Mouse (Mus musculus) spleen, embryonic (tissue): ENCODE measurements around the gene Aoc2.

Source experiments
- CTCF ChIA-PET: fragments of 350-600 bp; sonication (Branson Sonifier 250); formaldehyde crosslinking; loops from one replicate; lab custom pipeline; 2022; lab: Charles Lee

The Aoc2 gene

DNA sequence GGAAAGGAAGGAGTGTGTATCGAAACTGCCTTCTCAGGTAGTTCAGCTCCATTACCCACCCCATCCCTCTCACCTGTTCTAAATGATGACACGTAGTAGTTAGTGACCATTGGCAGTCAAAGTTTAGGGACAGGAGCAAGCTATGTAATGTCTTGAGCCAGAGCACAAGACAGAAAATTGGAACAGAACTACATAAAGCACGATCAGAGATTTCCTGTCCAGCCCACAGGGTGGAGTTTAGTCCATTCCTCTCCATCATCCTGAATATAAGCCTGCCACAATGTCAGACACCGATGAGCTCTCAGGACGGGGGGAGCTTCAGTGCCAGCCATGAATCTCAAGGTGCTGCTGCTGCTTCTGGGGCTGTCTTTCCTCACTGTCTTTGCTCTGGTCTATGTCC, at the start of gene Aoc2:
Gene Aoc2 (plus strand): TSS at position 301 of the 400 bp plus-strand sequence.
- CTCF ChIA-PET: no interaction called here

DNA sequence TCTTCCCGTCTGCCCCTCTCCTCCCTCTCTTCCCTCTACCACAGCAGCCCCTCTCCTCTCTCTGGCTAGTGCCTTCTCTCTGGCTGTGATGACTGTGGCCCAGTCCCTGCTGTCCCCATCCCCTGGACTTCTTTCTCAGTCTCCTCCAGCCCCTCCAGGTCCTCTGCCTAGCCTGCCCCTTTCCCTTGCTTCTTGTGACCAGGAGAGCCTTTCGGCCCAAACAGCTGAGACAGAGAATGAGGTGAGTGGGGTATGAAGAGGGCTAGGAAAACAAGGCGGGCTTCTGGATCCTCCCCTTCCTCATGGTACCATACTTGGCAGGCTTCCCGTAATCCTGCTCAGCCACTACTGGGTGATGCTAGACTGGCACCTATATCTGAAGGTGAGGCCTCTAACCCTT, 49.6 kb upstream of the Aoc2 start:
- CTCF ChIA-PET: interaction anchor here (0.6 to 0.7 kb wide), 2 partner anchors 469 to 608 kb away, joined by 3 to 29 read pairs; no protein-coding TSS in a partner anchor

DNA sequence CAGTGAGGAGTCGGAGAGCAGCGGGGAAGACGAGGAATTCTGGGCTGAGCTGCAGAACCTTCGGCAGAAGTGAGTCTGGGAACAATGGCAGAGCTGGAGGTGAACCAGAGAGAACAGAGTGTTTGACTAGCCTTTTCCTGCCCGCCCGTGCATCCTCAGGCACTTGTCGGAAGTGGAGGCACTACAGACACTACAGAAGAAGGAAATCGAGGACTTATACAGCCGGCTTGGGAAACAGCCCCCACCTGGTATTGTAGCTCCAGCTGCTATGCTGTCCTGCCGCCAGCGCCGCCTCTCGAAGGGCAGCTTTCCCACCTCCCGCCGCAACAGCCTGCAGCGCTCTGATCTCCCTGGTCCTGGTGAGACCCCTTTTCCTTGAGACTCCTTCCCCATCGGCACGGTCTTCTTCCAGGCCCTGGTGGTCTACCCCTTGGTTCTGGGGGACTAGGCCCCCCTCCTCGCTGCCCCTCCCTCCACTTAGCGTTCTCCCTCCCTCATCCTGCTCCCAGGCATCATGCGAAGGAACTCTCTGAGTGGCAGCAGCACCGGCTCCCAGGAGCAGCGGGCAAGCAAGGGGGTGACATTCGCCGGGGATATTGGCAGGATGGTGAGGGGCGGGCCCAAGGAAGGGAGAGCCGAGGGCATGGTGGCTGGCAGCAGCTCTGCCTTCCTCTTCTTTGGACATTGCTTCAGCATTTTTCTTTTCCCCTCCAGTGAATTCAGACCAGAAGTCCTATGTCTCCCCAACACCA, 48.4 kb upstream of the Aoc2 start:
- CTCF ChIA-PET: interaction anchor here (0.7 kb wide), 1 partner anchor 470 kb away, joined by 29 read pairs; no protein-coding TSS in a partner anchor

DNA sequence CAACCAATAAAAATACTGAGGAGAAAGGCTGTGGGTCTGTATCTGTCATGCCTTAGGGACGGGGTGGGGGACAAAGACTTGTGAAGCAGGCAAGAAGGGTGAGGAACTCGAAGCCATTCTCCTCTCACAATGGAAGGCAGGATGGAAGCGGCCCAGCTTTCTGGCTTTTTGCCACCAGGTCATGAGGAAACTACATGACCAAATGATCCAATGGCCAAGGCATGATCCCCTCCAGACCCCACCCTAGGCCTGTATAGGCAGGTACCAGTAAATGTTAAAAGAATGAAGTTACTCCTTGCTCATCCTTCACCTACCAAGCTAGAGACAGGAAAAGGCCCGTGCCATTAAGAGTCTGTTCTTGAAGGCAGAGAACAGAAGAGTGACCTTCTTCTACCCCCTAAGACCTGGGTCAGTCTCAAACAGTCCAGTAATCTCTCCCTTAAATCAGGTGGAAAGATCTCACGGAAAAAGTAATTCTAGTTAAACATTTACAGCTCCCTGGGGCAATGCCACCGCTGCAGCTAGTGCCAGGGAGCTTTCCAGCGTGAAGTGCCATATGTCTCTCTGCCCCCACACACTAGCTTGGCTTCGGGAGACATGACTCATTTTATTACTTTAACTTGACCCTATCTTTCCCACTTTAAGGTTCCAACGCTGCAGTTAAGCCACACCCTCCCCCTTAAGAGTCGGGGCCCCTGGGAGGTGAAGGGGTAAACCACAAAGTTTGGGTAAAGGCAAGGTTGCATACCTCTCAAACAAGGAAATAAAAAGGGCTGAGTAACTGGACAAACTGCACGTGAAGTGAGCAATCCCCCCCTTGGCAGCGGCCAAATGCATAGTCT, 47.3 kb upstream of the Aoc2 start:
- CTCF ChIA-PET: no interaction called here

DNA sequence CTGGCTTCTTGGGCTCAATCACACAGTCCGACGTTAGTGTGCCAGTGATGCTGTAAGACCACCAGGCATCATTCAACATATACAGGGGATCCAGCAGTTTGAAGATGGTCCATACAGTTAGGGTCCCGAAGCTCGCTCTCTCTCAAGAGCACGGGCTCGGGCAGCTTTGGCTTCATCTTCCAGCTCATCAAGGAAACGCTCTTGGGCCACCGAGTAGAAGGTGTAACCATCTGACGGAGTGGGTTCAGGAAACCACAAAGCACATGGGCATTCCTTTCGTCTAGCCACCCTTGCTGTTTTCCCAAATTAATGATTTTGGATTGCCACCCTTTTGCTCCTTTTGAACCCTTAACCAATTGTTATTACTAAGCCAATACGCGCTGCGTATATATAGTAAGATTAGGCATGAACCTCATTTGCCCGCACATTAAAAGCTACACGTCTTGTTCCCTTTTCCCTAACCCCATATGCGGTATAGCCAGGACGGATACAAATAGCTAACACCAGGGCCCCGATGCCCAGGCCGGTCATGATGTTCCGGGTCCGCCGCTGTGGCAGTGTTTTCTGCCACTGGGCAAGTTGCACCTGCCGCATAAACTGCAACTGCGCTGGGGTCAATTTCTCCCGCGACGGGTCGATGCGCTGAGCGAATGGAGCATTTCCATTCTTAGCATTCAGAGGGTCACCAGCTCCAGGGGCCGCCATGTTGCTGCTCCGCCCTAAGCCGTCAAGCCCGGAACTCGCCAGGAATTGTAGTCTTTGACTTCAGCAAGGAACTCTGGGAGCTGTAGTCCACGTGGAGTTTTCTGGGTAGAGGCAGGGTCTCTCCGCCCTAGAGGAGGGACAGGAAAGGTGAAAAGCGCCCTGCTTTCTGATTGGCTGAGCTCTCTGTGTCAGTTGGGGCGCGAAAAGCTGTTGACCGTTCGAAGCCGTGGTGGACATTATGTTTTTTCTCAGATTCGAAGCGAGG, 46.4 kb upstream of the Aoc2 start, which contains the start of the genes Cntd1 and Coa3:
Gene Cntd1 (plus strand): TSS at position 790 of the 970 bp plus-strand sequence.
Gene Coa3 (minus strand): TSS at position 892 of the 970 bp plus-strand sequence.
- CTCF ChIA-PET: interaction anchor here (1.3 kb wide), 1 partner anchor 24 kb away, joined by 4 read pairs; the partner anchor contains the start of gene Becn1

DNA sequence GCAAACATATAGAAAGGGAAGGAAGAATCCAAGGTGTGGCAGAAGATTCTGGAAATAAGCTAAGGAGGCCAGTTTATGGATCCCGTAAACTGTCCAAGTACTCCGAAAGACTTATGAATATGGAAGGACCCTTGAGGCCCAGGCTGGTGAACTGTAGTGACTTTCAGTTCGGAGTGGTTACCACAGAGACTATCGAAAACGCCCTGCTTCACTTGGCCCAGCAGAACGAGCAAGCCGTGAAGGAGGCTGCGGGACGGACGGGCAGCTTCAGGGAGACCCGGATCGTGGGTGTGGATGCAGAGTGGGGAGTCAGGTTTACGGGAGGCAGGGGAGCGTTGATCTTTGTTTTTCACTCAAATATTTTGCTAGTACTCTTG, 45.7 kb upstream of the Aoc2 start:
- CTCF ChIA-PET: interaction anchor here (1.3 kb wide), 1 partner anchor 23 kb away, joined by 4 read pairs; the partner anchor contains the start of gene Becn1

DNA sequence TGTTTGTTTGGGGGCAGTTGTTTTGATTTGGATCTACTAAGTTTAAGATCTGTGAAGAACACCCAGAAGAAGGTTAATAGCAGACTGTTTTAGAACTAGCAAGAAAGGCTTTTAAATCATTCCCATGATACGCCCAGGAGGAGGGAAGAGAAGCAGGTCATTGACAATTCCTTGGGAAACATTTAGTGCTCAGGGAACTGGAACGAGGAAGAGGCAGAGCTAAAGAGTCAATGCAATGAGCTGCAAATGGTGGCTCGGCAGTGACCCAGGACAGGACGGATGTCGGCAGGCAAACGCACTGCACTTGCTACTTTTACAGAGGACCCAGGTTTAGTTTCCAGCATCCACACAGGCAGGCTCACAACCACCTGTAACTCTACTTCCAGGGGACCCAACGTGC, 44.0 kb upstream of the Aoc2 start:
- CTCF ChIA-PET: no interaction called here

DNA sequence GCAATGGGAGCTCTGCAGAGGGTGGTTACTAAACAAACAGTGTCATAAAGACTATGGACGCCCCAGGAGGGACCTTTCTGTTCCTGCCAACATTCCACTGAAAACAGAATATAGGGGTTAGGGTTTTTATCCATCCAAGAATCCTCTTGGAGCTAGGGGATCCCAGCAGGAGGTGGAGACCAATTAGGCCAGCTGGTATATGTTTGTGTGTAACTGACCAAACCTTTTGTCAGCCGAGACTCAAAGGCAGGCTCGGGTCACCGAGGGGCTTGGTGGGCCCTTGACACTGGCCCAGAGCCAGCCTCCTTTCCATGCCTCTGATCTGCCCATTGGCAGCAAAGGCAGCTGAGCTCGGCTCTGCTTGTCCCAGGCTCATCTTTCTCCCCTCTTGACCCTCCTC, 42.0 kb upstream of the Aoc2 start:
- CTCF ChIA-PET: no interaction called here

DNA sequence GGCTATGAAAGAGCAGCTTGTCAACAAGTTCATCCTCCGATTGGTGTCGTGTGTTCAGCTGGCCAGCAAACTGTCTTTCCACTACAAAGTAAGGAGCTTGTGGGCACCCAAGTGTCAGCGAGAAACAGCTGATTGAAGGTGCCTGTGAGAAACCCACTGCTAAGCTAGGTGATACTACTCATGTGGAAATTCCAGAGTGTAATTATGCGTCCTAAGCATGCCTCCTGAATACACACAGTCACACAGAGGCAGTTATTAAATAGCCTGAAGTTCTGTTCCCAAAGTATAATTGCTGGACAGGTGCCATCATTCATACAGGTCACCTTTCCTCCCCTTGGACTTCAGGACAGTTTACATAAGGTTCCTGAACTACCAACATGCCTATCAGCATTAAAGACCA, 41.1 kb upstream of the Aoc2 start:
- CTCF ChIA-PET: no interaction called here

DNA sequence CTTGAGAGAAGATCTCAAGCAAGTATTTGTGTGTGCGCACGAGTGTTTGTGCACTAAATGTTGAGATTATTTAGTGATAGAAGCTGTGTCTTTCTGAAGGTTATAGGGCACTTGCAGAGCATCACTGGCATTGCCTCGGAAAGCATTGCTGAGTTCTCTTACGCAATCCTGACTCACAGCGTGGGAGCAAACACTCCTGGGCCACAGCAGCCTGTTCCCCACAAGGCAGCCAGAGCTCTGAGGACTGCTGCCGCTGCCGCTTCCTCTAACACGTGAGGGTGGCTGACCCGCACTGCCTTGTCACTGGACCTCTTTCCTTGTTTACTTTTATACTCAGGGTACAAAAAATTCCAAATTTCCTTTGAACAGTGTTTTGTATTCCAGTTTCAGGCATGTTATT, 37.6 kb upstream of the Aoc2 start:
- CTCF ChIA-PET: no interaction called here

DNA sequence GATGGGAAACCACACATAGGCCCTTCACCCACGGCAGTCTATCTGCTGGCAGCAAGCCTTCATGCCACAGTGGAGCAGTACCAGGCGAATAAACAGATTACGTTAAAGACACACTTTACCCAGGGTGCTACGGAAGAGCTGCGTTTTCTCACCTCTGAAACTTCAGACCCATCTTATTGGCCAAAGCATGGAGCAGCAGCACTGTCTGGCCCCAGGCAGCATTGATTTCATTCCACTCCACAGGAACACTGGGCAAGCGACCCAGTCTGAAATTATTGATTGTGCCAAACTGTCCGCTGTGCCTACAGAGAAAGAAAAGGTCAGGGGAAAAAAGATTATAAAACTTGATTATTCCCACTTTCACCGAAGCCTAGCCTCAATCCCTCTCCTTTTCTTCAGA, 33.6 kb upstream of the Aoc2 start:
- CTCF ChIA-PET: no interaction called here

DNA sequence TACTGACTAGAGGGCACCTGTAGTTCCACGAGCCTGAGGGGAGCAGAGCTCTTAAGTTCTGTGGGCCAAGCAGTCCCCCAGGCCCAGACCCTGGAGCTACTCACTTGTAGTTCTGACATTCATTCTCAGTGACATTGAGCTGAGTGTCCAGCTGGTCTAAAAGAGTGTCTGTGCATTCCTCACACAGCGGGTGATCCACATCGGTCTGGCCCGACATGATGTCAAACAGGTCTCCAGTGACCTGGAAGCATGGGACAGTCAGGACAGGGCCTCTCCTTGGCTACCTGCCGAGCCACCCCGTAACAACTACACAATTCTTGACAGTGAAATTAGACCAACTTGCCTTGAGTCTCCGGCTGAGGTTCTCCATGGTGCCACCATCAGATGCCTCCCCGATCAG, 29.7 kb upstream of the Aoc2 start:
- CTCF ChIA-PET: interaction anchor here (0.6 kb wide), 1 partner anchor 80 kb away, joined by 3 read pairs; no protein-coding TSS in a partner anchor

DNA sequence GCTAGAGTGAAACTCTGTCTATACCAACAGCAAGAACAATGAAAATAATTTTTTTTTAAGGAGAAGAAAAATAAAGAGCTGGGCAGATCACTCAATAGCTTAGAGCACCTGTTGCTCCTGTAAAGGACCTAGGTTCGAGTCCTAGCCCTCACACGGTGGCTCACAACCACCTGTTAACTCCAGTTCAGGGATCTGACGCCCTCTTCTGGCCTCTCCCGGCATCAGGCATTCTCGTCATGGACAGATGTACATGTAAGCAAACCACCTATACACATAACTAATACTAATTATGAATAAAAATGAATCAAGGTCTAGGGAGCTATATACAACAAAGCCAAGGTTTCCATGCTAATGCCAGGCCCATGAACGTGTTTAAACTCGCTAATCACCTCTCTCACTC, 24.0 kb upstream of the Aoc2 start:
- CTCF ChIA-PET: no interaction called here

DNA sequence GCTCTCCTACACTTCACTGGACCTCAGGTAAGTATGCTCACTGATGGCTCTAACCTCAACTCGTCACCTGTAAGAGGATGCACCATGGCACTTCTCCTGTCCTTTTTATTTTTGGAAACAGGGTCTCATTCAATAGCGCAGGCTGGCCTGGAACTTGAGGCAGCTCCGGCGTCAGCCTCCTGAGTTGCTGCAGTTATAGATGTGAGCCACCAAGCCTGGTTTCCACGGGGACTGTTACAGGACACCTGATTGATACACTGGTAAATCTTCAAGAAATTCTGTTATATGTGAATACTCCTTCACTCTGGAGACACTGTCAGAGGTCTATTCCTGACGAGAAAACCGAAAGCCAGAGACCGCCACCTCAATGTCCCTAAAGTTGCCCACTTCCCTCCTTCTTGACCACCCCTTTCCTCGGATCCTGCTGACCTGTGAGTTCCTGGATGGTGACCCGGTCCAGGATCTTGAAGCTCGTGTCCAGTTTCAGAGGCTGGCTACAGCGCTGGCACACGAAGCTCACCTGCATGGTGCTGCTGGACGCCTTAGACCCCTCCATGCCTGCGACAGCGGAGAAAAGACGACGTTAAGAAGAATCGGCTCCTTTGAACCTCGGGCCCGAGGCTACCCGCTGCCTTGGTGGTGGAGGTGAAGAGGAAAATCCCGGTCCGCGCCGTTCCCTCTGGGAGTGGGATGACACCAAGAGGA, 23.4 kb upstream of the Aoc2 start:
- CTCF ChIA-PET: no interaction called here

DNA sequence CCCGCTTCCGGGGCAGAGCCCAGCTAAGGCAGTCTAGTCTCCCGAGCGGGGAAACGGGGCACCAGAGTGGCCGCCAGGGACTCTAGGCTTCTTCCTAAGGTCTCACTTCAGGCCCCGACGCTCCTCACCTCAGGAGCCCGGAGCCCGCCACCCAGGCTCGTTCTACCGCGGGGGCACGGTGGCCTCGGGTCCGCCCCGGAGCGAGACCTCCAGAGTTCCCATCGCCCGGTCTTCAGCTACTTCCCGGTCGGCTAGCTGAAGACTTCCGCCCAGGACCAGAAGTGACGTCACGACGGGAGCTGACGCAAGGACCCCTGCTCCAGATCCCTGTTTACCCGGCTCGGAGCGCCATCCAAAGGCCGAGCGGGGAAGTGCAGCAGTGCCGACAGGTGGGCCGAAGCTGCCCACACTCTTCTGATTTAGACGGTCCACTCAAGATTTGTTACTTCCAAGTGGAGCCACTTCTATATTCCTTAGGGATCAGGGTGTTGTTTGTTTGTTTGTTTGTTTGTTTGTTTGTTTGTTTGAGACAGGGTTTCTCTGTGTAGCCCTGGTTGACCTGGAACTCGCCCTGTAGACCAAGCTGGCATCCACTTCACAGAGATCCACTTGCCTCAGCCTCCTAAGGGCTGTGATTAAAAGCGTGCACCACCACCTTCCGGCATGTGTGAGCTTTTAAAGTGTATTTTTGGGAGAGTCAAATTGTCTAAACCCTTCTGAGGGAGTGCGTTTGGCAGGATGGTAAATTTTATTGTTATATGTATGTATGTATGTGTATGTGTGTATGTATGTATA, 22.7 kb upstream of the Aoc2 start, which contains the start of gene Becn1:
Gene Becn1 (minus strand): TSS at position 283 of the 795 bp plus-strand sequence.
- CTCF ChIA-PET: interaction anchor here (0.9 kb wide), 1 partner anchor 23 kb away, joined by 4 read pairs; the partner anchor contains the start of genes Cntd1 and Coa3

DNA sequence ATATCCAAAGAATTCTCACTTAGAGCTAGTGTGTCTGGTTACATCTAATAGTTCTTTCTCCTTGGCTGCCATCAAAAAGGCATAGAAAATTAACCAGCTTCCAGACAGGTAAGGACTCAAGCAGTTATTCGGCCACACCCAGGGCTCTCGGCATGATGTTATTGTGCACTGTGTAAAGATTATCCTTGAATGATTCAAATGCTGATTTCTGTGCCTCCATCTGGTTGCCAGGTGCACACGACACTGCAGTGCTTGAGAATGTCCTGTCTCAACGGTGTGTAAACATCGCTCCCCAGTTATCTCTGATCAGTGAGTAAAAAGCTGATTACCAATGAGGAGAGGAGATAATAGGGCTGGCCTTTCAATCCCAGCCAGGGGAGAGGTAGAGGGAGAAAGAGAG, 17.1 kb upstream of the Aoc2 start:
- CTCF ChIA-PET: interaction anchor here (0.5 kb wide), 1 partner anchor 10 kb away, joined by 4 read pairs; no protein-coding TSS in a partner anchor

DNA sequence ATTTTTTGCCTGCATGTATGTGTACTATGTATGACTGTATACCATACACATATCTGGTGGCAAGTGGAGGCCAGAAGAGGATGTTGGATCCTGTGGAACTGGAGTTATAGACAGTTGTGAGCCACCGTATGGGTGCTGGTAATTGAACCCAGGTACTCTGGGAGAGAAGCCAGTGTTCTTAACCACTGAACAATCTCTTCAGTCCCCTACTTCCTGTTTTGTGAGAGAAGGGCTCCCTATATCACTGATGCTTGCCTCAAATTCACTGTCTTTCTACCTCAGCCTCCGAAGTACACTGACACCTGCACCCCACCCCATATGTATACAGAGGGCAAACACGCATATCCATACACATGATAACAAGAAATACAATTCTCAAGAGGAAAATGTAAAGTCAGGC, 13.8 kb upstream of the Aoc2 start:
- CTCF ChIA-PET: no interaction called here

DNA sequence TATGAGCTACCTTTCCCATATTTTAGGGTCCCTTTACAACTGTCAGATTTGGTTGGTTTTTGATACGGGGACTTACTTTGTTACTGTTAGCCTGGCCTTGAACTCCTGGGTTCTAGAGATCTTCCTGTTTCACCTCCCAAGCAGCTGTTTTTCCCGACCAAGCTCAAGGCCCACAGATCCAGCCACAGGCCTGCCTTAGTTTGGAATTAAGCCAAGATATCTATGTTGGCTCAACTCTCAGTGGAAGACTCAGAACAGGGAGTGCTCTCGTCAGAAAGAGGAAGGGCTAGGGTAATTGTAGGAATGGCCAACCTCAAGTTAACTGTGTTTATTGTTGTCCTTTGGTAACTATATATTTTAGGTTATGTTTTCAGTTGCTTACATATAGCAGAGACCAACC, 12.7 kb upstream of the Aoc2 start:
- CTCF ChIA-PET: no interaction called here

DNA sequence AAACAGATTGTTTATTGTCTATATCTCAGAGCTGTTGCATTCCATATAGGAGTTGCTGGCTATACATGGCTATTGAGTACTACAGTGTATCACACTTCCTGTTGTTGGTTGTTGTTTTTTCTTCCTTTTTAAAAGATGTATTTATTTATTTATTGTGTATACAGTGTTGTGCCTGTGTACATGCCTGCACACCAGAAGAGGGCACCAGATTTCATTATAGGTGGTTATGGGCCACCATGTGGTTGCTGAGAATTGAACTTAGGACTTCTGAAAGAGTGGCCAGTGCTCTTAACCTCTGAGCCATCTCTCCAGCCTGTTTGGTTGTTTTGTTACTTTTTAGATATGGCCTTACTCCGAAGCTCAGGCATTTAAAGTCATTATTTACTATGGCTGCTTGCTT, 10.3 kb upstream of the Aoc2 start:
- CTCF ChIA-PET: interaction anchor here (0.7 kb wide), 1 partner anchor 1845 kb away, joined by 4 read pairs; no protein-coding TSS in a partner anchor
